Mouse (Mus musculus): ENCODE data around the gene Gm28845. TPM values are rescaled to one million over a fixed set of nuclear protein-coding genes. Genes with fewer than 3 reads are reported as not detected.

The Gm28845 gene
- polyA plus RNA-seq (2014; fragmentation: Nextera tagmentation; extraction: Ambion mirVana): not detected in 2 replicates

GRCm38 (mm10) chr1:65119438-65119837, at the start of gene Gm28845:
TSS of gene Gm28845 (minus strand) at chr1:65119558.
- Histone ChIP-seq H3K4me2 (replicated peaks; ENCODE audit: low read depth, low read length) (no peak within 1 kb of the TSS), H3K4me3 (ENCODE audit: low read depth, low read length) (no peak within 1 kb of the TSS), H3K9ac (ENCODE audit: low read depth, low read length) (no peak within 1 kb of the TSS), H3K27ac (ENCODE audit: low read depth, low read length) (no peak within 1 kb of the TSS), H3K4me1 (replicated peaks; ENCODE audit: control insufficient read depth, insufficient read depth, low read length) (no peaks in the 10 kb centered on the region), H3K9me3 (ENCODE audit: control insufficient read depth, low read length) (no peaks in the 10 kb centered on the region), H3K36me3 (ENCODE audit: control insufficient read depth, insufficient read depth, low read length) (no peaks in the 10 kb centered on the region), H3K27me3 (ENCODE audit: control insufficient read depth, insufficient read depth, low read length) (no peaks in the 10 kb centered on the region)
- no peak for ATAC-seq (ENCODE audit: low FRiP score)
- 85% methylated on average over 1 of the region's 1 CpGs for WGBS
- DNase-seq (ENCODE audit: low spot score): no peak

GRCm38 (mm10) chr1:65167496-65167895, 48.1 kb upstream of the Gm28845 start:
- no peaks in the 10 kb centered on the region for H3K4me1 ChIP-seq (replicated peaks; ENCODE audit: control insufficient read depth, insufficient read depth, low read length)
- no peaks in the 10 kb centered on the region for H3K27me3 ChIP-seq (ENCODE audit: control insufficient read depth, insufficient read depth, low read length)
- H3K36me3 ChIP-seq (ENCODE audit: control insufficient read depth, insufficient read depth, low read length): peaks cover 25% of the 10 kb centered on the region
- no peak for ATAC-seq (ENCODE audit: low FRiP score)
- H3K27ac ChIP-seq (ENCODE audit: low read depth, low read length): no peak overlapping the region
- H3K9me3 ChIP-seq (ENCODE audit: control insufficient read depth, low read length): no peaks in the 10 kb centered on the region
- no peak overlapping the region for H3K9ac ChIP-seq (ENCODE audit: low read depth, low read length)
- no peak overlapping the region for H3K4me2 ChIP-seq (replicated peaks; ENCODE audit: low read depth, low read length)
- no peak for DNase-seq (ENCODE audit: low spot score)
- H3K4me3 ChIP-seq (ENCODE audit: low read depth, low read length): no peak overlapping the region
- 93% methylated on average over 1 of the region's 1 CpGs for WGBS

GRCm38 (mm10) chr1:65162210-65162609, 42.9 kb upstream of the Gm28845 start:
- Histone ChIP-seq H3K9me3 (ENCODE audit: control insufficient read depth, low read length) (no peaks in the 10 kb centered on the region), H3K9ac (ENCODE audit: low read depth, low read length) (no peak overlapping the region), H3K4me1 (replicated peaks; ENCODE audit: control insufficient read depth, insufficient read depth, low read length) (no peaks in the 10 kb centered on the region), H3K4me2 (replicated peaks; ENCODE audit: low read depth, low read length) (no peak overlapping the region), H3K27me3 (ENCODE audit: control insufficient read depth, insufficient read depth, low read length) (no peaks in the 10 kb centered on the region), H3K27ac (ENCODE audit: low read depth, low read length) (no peak overlapping the region), H3K36me3 (ENCODE audit: control insufficient read depth, insufficient read depth, low read length) (peaks cover 42% of the 10 kb centered on the region), H3K4me3 (ENCODE audit: low read depth, low read length) (no peak overlapping the region)
- DNase-seq (ENCODE audit: low spot score) (no peak), ATAC-seq (ENCODE audit: low FRiP score) (no peak)
- WGBS: 96% methylated on average over 1 of the region's 1 CpGs

- DNase-seq (ENCODE audit: low spot score): no peak
- Histone ChIP-seq H3K4me3 (ENCODE audit: low read depth, low read length) (no peak overlapping the region), H3K9ac (ENCODE audit: low read depth, low read length) (no peak overlapping the region), H3K4me2 (replicated peaks; ENCODE audit: low read depth, low read length) (no peak overlapping the region), H3K27ac (ENCODE audit: low read depth, low read length) (no peak overlapping the region), H3K27me3 (ENCODE audit: control insufficient read depth, insufficient read depth, low read length) (no peaks in the 10 kb centered on the region), H3K9me3 (ENCODE audit: control insufficient read depth, low read length) (no peaks in the 10 kb centered on the region), H3K36me3 (ENCODE audit: control insufficient read depth, insufficient read depth, low read length) (peaks cover 14% of the 10 kb centered on the region), H3K4me1 (replicated peaks; ENCODE audit: control insufficient read depth, insufficient read depth, low read length) (no peaks in the 10 kb centered on the region)
- no peak for ATAC-seq (ENCODE audit: low FRiP score)
- 90% methylated on average over 5 of the region's 5 CpGs for WGBS
Measured at GRCm38 (mm10) chr1:65156111-65156510, 36.8 kb upstream of the Gm28845 start.

- H3K36me3 ChIP-seq (ENCODE audit: control insufficient read depth, insufficient read depth, low read length): peaks cover 8% of the 10 kb centered on the region; the same call in 1 of the 2 replicates
- DNase-seq (ENCODE audit: low spot score): no peak
- no peaks in the 10 kb centered on the region for H3K9me3 ChIP-seq (ENCODE audit: control insufficient read depth, low read length)
Measured at GRCm38 (mm10) chr1:65154814-65155213, 35.5 kb upstream of the Gm28845 start.

GRCm38 (mm10) chr1:65147971-65148370, 28.6 kb upstream of the Gm28845 start:
- DNase-seq (ENCODE audit: low spot score): no peak
- WGBS: 78% methylated on average over 3 of the region's 3 CpGs

More at GRCm38 (mm10) chr1:65154814-65155213, 35.5 kb upstream of the Gm28845 start:
- Histone ChIP-seq H3K4me1 (replicated peaks; ENCODE audit: control insufficient read depth, insufficient read depth, low read length) (no peaks in the 10 kb centered on the region), H3K4me2 (replicated peaks; ENCODE audit: low read depth, low read length) (no peak overlapping the region), H3K27ac (ENCODE audit: low read depth, low read length) (no peak overlapping the region), H3K9ac (ENCODE audit: low read depth, low read length) (no peak overlapping the region), H3K4me3 (ENCODE audit: low read depth, low read length) (no peak overlapping the region), H3K27me3 (ENCODE audit: control insufficient read depth, insufficient read depth, low read length) (no peaks in the 10 kb centered on the region)
- ATAC-seq (ENCODE audit: low FRiP score): no peak

GRCm38 (mm10) chr1:65147326-65147725, 28.0 kb upstream of the Gm28845 start:
- ATAC-seq (ENCODE audit: low FRiP score) (no peak), DNase-seq (ENCODE audit: low spot score) (no peak)
- Histone ChIP-seq H3K9me3 (ENCODE audit: control insufficient read depth, low read length) (no peaks in the 10 kb centered on the region), H3K9ac (ENCODE audit: low read depth, low read length) (no peak overlapping the region), H3K4me2 (replicated peaks; ENCODE audit: low read depth, low read length) (no peak overlapping the region), H3K36me3 (ENCODE audit: control insufficient read depth, insufficient read depth, low read length) (no peaks in the 10 kb centered on the region), H3K27ac (ENCODE audit: low read depth, low read length) (no peak overlapping the region), H3K4me1 (replicated peaks; ENCODE audit: control insufficient read depth, insufficient read depth, low read length) (no peaks in the 10 kb centered on the region), H3K4me3 (ENCODE audit: low read depth, low read length) (no peak overlapping the region), H3K27me3 (ENCODE audit: control insufficient read depth, insufficient read depth, low read length) (no peaks in the 10 kb centered on the region)
- 95% methylated on average over 5 of the region's 5 CpGs for WGBS

More at GRCm38 (mm10) chr1:65147971-65148370, 28.6 kb upstream of the Gm28845 start:
- Histone ChIP-seq H3K36me3 (ENCODE audit: control insufficient read depth, insufficient read depth, low read length) (no peaks in the 10 kb centered on the region), H3K4me2 (replicated peaks; ENCODE audit: low read depth, low read length) (no peak overlapping the region), H3K9ac (ENCODE audit: low read depth, low read length) (no peak overlapping the region), H3K27ac (ENCODE audit: low read depth, low read length) (no peak overlapping the region), H3K27me3 (ENCODE audit: control insufficient read depth, insufficient read depth, low read length) (no peaks in the 10 kb centered on the region), H3K9me3 (ENCODE audit: control insufficient read depth, low read length) (no peaks in the 10 kb centered on the region), H3K4me1 (replicated peaks; ENCODE audit: control insufficient read depth, insufficient read depth, low read length) (no peaks in the 10 kb centered on the region), H3K4me3 (ENCODE audit: low read depth, low read length) (no peak overlapping the region)
- no peak for ATAC-seq (ENCODE audit: low FRiP score)

- Histone ChIP-seq H3K9ac (ENCODE audit: low read depth, low read length) (no peak overlapping the region), H3K4me2 (replicated peaks; ENCODE audit: low read depth, low read length) (no peak overlapping the region), H3K4me3 (ENCODE audit: low read depth, low read length) (no peak overlapping the region), H3K36me3 (ENCODE audit: control insufficient read depth, insufficient read depth, low read length) (no peaks in the 10 kb centered on the region), H3K27me3 (ENCODE audit: control insufficient read depth, insufficient read depth, low read length) (no peaks in the 10 kb centered on the region), H3K4me1 (replicated peaks; ENCODE audit: control insufficient read depth, insufficient read depth, low read length) (no peaks in the 10 kb centered on the region), H3K27ac (ENCODE audit: low read depth, low read length) (no peak overlapping the region), H3K9me3 (ENCODE audit: control insufficient read depth, low read length) (no peaks in the 10 kb centered on the region)
- DNase-seq (ENCODE audit: low spot score) (no peak), ATAC-seq (ENCODE audit: low FRiP score) (no peak)
- WGBS: 70% methylated on average over 2 of the region's 2 CpGs
Measured at GRCm38 (mm10) chr1:65146601-65147000, 27.2 kb upstream of the Gm28845 start.

- H3K4me1 ChIP-seq (replicated peaks; ENCODE audit: control insufficient read depth, insufficient read depth, low read length): no peaks in the 10 kb centered on the region
- 83% methylated on average over 2 of the region's 2 CpGs for WGBS
- H3K4me3 ChIP-seq (ENCODE audit: low read depth, low read length): no peak overlapping the region
- H3K36me3 ChIP-seq (ENCODE audit: control insufficient read depth, insufficient read depth, low read length): no peaks in the 10 kb centered on the region
- no peak for DNase-seq (ENCODE audit: low spot score)
- H3K4me2 ChIP-seq (replicated peaks; ENCODE audit: low read depth, low read length): no peak overlapping the region
- no peak for ATAC-seq (ENCODE audit: low FRiP score)
- no peak overlapping the region for H3K9ac ChIP-seq (ENCODE audit: low read depth, low read length)
- no peak overlapping the region for H3K27ac ChIP-seq (ENCODE audit: low read depth, low read length)
- H3K27me3 ChIP-seq (ENCODE audit: control insufficient read depth, insufficient read depth, low read length): no peaks in the 10 kb centered on the region
- no peaks in the 10 kb centered on the region for H3K9me3 ChIP-seq (ENCODE audit: control insufficient read depth, low read length)
Measured at GRCm38 (mm10) chr1:65144783-65145182, 25.4 kb upstream of the Gm28845 start.

Data from hindbrain, embryonic 11.5 days (tissue).